Mouse (Mus musculus): Measurements from ENCODE around the gene Six5.

DNA sequence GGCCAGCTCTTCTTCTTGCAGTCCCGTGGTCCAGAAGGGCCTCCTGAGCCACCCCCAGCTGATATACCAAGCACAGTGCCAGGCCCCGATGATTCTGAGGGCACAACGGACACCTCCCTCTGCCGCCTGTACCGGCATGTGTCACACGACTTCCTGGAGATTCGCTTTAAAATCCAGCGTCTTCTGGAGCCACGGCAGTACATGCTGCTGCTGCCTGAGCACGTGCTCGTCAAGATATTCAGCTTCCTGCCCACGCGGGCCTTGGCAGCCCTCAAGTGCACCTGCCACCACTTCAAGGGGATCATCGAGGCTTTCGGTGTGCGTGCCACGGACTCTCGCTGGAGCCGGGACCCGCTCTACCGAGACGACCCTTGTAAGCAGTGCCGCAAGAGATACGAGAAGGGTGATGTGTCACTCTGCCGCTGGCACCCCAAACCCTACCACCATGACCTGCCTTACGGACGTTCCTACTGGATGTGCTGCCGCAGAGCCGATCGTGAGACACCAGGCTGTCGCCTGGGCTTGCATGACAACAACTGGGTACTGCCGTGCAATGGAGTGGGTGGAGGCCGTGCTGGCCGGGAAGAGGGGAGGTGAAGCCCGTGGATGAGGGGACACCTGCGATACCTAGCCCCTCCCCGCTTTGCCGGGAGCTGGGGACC lies 42.4 kb downstream of the Six5 start:
- no peak for TF ChIP-seq CTCF (IDR thresholded peaks at IDR 0.05; ENCODE audit: control insufficient read depth, insufficient read depth, low read length)
- no peak for TF ChIP-seq POLR2A (IDR thresholded peaks at IDR 0.05; ENCODE audit: borderline replicate concordance, control insufficient read depth, low read depth, low read length)

Measured in bone marrow, adult 2 months (tissue).